Mouse (Mus musculus): ENCODE measurements around the gene Klhl36. TPM values are rescaled to one million over a fixed set of nuclear protein-coding genes. Genes with fewer than 3 reads are reported as not detected.

Gene Klhl36
- polyA plus RNA-seq, 1 experiment from 2014 or later = 12.9 TPM

DNA sequence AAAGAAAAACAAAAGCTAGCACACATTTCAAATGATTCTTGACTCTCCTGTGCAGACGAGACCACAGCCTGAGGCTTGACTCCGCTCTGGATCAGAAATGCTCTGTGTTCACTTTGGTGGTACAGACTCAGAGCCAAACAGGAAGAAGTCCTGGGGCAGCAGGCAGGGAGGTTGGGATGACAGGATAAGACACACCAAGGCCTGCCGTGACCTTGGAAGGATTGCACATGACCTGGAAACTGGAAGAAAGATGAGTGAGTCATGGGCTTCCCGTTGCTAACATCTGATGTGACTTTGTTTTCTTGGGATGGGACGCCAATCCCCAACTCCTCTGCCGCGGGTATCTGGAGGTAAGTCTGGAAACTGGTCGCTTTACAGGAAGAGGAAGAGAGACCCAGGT lies 39.9 kb downstream of the Klhl36 start:
- no peaks in the 10 kb centered on the region for H3K36me3 ChIP-seq (ENCODE audit: control insufficient read depth, insufficient read depth, low read length)
- DNase-seq (ENCODE audit: low spot score) = no peak
- H3K9me3 ChIP-seq (ENCODE audit: control insufficient read depth, low read length) = no peaks in the 10 kb centered on the region
- H3K27me3 ChIP-seq (replicated peaks; ENCODE audit: control insufficient read depth, insufficient read depth, low read length) = peaks cover 11% of the 10 kb centered on the region
- H3K27ac ChIP-seq (ENCODE audit: low read depth) = no peak overlapping the region
- no peak overlapping the region for H3K4me3 ChIP-seq (ENCODE audit: low read depth, low read length)
- H3K4me2 ChIP-seq (ENCODE audit: low read length) = no peak overlapping the region
- no peak for ATAC-seq (replicated peaks; ENCODE audit: low FRiP score, low TSS enrichment, low read depth)
- no peaks in the 10 kb centered on the region; the same call in 1 of the 2 replicates for H3K4me1 ChIP-seq (replicated peaks; ENCODE audit: control insufficient read depth, insufficient read depth, low read length)
- 69% methylated on average over 8 of the region's 8 CpGs for WGBS
- no peak overlapping the region for H3K9ac ChIP-seq (ENCODE audit: low read length)

DNA sequence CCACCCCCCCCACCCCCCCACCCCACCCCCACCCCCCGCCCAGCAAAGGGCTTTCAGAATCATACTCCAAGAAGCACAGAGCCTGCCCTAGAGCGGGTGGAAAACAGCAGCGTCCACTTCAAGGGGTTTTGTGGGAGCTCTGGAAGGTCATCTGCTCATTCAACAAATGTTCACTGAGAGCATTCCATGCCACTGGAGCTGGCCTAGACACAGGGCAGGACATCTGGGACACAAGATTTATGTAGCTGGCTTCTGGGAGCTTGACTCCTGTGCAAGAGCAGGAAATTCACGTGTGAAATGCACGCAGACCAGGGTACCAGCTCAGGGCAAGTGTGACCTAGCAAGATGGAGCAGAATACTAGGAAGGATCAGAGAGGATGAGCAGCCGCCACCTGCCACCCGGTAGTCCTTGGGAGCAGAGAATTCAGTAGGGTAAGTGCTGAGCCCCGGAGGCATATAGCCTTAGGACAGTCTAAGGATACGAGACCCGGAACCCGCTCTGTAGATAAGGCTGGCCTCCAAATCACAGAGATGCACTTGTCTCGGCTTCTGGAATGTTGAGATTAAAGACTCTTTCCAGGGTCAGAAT lies 42.4 kb downstream of the Klhl36 start:
- ATAC-seq (replicated peaks; ENCODE audit: low FRiP score, low TSS enrichment, low read depth) = no peak
- 40% methylated on average over 12 of the region's 12 CpGs for WGBS
- no peaks in the 10 kb centered on the region for H3K36me3 ChIP-seq (ENCODE audit: control insufficient read depth, insufficient read depth, low read length)

DNA sequence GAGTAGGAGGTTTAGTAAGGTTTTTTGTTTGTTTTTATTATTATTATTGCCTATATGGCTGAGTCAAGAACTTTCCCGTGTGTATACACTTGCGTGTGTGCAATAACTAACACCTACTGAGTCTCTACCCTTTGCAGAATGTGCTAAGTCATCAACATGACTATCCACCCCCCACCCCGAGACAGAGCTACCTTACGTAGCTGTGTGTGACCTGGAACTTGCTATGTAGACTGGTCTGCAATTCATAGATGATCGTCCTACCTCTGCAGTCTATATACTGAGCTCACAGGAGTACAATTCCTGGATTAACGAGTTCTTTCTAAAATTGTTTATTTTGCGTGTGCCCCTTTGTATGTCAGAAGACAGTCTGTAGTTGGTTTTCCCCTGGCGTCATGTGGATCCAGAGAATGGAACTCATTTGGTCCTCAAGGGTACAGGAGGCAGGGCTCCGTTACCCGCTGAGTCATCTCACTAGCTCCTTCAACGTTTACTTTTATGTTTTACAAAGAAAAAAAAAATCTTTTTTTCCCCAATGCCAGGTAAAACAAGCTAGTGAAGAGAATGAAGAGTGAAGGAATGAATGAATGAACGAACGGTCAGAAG lies 48.0 kb downstream of the Klhl36 start, which contains the start of gene Usp10:
Gene Usp10 (plus strand): TSS at position 417 of the 603 bp plus-strand sequence.
- no peaks in the 10 kb centered on the region for H3K9me3 ChIP-seq (ENCODE audit: control insufficient read depth, low read length)
- DNase-seq (ENCODE audit: low spot score) = no peak
- H3K27me3 ChIP-seq (replicated peaks; ENCODE audit: control insufficient read depth, insufficient read depth, low read length) = no peaks in the 10 kb centered on the region
- ATAC-seq (replicated peaks; ENCODE audit: low FRiP score, low TSS enrichment, low read depth) = peak; percentile 20; the same call in 1 of the 2 replicates
- WGBS = 25% methylated on average over 13 of the region's 13 CpGs
- peak within 1 kb of the TSS; percentile 91 for H3K9ac ChIP-seq (ENCODE audit: low read length)
- peak within 1 kb of the TSS; percentile 89 for H3K27ac ChIP-seq (ENCODE audit: low read depth)
- peak within 1 kb of the TSS; percentile 67 for H3K4me2 ChIP-seq (ENCODE audit: low read length)
- no peaks in the 10 kb centered on the region for H3K36me3 ChIP-seq (ENCODE audit: control insufficient read depth, insufficient read depth, low read length)
- H3K4me3 ChIP-seq (ENCODE audit: low read depth, low read length) = peak within 1 kb of the TSS; percentile 84
- H3K4me1 ChIP-seq (replicated peaks; ENCODE audit: control insufficient read depth, insufficient read depth, low read length) = peaks cover 30% of the 10 kb centered on the region

More for the DNA sequence above, 42.4 kb downstream of the Klhl36 start:
- Histone ChIP-seq H3K27me3 (replicated peaks; ENCODE audit: control insufficient read depth, insufficient read depth, low read length) (no peaks in the 10 kb centered on the region), H3K4me1 (replicated peaks; ENCODE audit: control insufficient read depth, insufficient read depth, low read length) (no peaks in the 10 kb centered on the region; the same call in 1 of the 2 replicates), H3K4me2 (ENCODE audit: low read length) (no peak overlapping the region), H3K9me3 (ENCODE audit: control insufficient read depth, low read length) (no peaks in the 10 kb centered on the region), H3K9ac (ENCODE audit: low read length) (no peak overlapping the region), H3K4me3 (ENCODE audit: low read depth, low read length) (no peak overlapping the region), H3K27ac (ENCODE audit: low read depth) (no peak overlapping the region)
- DNase-seq (ENCODE audit: low spot score) = no peak

DNA sequence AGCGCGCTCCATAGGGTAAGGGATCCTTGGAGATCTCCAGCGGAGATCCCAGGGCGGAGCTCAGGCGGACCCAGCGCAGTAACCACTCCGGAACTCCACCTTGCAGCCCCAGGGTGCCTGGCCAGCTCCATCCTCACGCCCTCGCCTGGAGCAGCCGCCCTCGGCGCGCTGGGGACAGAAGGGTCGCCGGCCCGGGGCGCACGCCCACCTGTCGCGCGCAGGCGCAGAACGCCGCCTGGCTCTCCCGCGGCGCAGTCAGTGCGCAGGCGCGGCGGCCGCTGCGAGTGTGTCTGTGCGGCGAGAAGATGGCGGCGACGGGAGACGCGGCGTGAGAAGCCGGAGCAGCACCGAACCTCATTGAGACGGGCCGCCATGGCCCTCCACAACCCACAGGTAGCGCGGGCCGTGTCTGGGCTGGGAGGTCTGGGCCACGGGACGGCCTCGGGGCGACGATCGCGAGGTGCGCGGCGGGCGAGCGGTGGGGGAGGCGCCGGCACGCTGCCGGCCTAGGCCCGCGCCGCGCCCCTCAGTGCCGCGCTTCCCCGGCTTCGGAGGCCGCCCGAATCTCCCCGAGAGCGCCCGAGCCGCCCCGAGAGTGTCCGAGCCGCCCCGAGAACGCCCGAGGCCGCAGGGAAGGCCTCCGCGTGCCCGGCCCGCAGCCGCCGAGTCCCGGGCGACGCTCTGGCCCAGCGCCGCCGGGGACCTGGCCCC lies 48.6 kb downstream of the Klhl36 start, which contains the start of gene Gm20388:
Gene Gm20388 (plus strand): TSS at position 295 of the 711 bp plus-strand sequence.
- ATAC-seq (replicated peaks; ENCODE audit: low FRiP score, low TSS enrichment, low read depth) (peak; percentile 94), DNase-seq (ENCODE audit: low spot score) (peak; percentile 95)
- no peaks in the 10 kb centered on the region for H3K9me3 ChIP-seq (ENCODE audit: control insufficient read depth, low read length)
- under 1% methylated on average over 93 of the region's 97 CpGs for WGBS
- peak within 1 kb of the TSS; percentile 89 for H3K27ac ChIP-seq (ENCODE audit: low read depth)
- no peaks in the 10 kb centered on the region for H3K36me3 ChIP-seq (ENCODE audit: control insufficient read depth, insufficient read depth, low read length)
- H3K4me2 ChIP-seq (ENCODE audit: low read length) = peak within 1 kb of the TSS; percentile 67
- peak within 1 kb of the TSS; percentile 84 for H3K4me3 ChIP-seq (ENCODE audit: low read depth, low read length)
- H3K4me1 ChIP-seq (replicated peaks; ENCODE audit: control insufficient read depth, insufficient read depth, low read length) = peaks cover 32% of the 10 kb centered on the region
- H3K9ac ChIP-seq (ENCODE audit: low read length) = peak within 1 kb of the TSS; percentile 91
- H3K27me3 ChIP-seq (replicated peaks; ENCODE audit: control insufficient read depth, insufficient read depth, low read length) = no peaks in the 10 kb centered on the region

DNA sequence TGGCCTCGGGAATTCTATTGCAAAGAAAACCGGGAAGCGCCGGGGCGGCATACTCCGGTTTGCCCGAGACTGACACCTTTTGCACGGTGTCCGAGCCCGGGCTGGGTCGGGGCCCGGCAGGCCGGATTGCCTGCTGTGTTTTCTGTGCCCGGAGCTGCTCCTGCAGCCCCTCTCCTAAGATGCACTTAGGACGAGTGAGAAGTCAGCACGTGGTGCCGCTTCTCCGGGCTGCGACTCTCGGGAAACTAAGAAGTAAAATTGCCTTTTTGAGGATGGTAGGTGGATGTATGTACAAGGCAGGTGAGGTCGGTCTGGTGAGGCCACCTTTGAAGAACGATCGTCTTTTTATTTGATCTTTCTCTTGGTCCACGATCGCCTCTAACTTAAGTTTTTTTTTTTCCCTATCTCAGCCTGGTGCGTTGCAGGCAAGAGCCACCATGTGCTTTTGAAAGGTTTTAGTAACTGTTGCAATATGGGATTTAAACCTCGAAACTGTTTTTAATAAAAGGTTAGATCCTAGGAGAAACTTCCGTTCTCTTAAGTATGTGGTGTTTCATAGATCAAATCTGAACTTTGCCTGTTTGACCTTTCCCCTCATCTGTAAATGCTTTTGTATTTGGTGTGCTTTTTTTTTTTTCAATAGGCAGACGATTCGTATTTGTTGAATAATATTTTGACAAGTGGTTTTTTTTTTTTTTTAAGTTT lies 49.3 kb downstream of the Klhl36 start:
- under 1% methylated on average over 30 of the region's 30 CpGs for WGBS
- no peaks in the 10 kb centered on the region for H3K36me3 ChIP-seq (ENCODE audit: control insufficient read depth, insufficient read depth, low read length)
- peaks cover 32% of the 10 kb centered on the region for H3K4me1 ChIP-seq (replicated peaks; ENCODE audit: control insufficient read depth, insufficient read depth, low read length)
- no peaks in the 10 kb centered on the region for H3K27me3 ChIP-seq (replicated peaks; ENCODE audit: control insufficient read depth, insufficient read depth, low read length)
- H3K9ac ChIP-seq (ENCODE audit: low read length) = peak overlapping the region; percentile 91
- ATAC-seq (replicated peaks; ENCODE audit: low FRiP score, low TSS enrichment, low read depth) (peak; percentile 56), DNase-seq (ENCODE audit: low spot score) (no peak)
- H3K27ac ChIP-seq (ENCODE audit: low read depth) = peak overlapping the region; percentile 89
- H3K4me3 ChIP-seq (ENCODE audit: low read depth, low read length) = peak overlapping the region; percentile 84
- H3K9me3 ChIP-seq (ENCODE audit: control insufficient read depth, low read length) = no peaks in the 10 kb centered on the region
- H3K4me2 ChIP-seq (ENCODE audit: low read length) = peak overlapping the region; percentile 67

DNA sequence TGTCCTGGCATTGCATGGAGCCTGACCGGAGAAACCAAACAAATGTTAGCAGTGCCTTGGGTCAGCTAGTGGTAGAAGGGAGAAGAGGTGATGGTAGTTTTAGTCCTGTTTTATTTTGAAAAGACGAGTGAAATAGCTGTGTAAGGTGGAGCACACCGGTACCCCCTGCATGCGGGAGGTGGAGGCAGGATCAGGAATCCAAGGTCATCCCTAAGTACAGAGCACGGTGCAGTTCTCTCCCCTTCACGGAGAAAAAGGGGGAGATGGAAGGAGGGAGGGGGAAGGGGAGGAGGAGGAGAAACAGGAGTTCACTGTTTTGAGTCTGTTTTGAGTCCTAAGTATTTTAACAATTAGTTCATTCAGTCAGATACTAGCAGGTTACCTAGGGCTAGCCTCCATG lies 50.6 kb downstream of the Klhl36 start:
- H3K9ac ChIP-seq (ENCODE audit: low read length) = no peak overlapping the region
- 49% methylated on average over 6 of the region's 6 CpGs for WGBS
- ATAC-seq (replicated peaks; ENCODE audit: low FRiP score, low TSS enrichment, low read depth) (no peak), DNase-seq (ENCODE audit: low spot score) (no peak)
- H3K9me3 ChIP-seq (ENCODE audit: control insufficient read depth, low read length) = no peaks in the 10 kb centered on the region
- H3K4me3 ChIP-seq (ENCODE audit: low read depth, low read length) = 0 out of 2 replicates have a peak overlapping the region, but pooled peaks have one; percentile 84
- H3K36me3 ChIP-seq (ENCODE audit: control insufficient read depth, insufficient read depth, low read length) = no peaks in the 10 kb centered on the region
- H3K27me3 ChIP-seq (replicated peaks; ENCODE audit: control insufficient read depth, insufficient read depth, low read length) = no peaks in the 10 kb centered on the region
- peak overlapping the region; percentile 67 for H3K4me2 ChIP-seq (ENCODE audit: low read length)
- H3K27ac ChIP-seq (ENCODE audit: low read depth) = no peak overlapping the region; the same call in 1 of the 2 replicates
- H3K4me1 ChIP-seq (replicated peaks; ENCODE audit: control insufficient read depth, insufficient read depth, low read length) = peaks cover 32% of the 10 kb centered on the region

DNA sequence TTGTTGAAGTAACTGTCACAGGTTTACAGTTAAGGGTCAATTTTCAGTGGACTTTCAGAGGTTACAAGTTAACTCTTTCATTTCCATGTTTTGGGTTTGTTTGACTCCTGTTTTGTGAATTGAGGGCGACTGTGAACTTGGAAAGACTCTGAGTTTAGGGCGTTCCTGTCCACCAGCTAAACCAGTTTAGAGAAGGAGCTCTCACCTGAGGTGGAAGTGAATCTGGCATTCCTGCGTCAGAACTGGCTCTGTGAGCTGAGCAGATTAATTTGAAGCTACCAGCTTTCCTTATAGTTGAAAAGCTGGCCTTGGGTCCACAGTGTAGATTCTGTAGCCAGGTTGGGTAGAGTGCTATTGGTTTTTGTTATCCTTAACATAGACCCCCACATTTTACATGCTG lies 51.1 kb downstream of the Klhl36 start:
- Histone ChIP-seq H3K4me1 (replicated peaks; ENCODE audit: control insufficient read depth, insufficient read depth, low read length) (peaks cover 32% of the 10 kb centered on the region), H3K27ac (ENCODE audit: low read depth) (no peak overlapping the region; the same call in 1 of the 2 replicates), H3K36me3 (ENCODE audit: control insufficient read depth, insufficient read depth, low read length) (no peaks in the 10 kb centered on the region), H3K9me3 (ENCODE audit: control insufficient read depth, low read length) (no peaks in the 10 kb centered on the region), H3K9ac (ENCODE audit: low read length) (no peak overlapping the region), H3K4me3 (ENCODE audit: low read depth, low read length) (0 out of 2 replicates have a peak overlapping the region, but pooled peaks have one; percentile 84), H3K27me3 (replicated peaks; ENCODE audit: control insufficient read depth, insufficient read depth, low read length) (no peaks in the 10 kb centered on the region), H3K4me2 (ENCODE audit: low read length) (peak overlapping the region; percentile 67)
- ATAC-seq (replicated peaks; ENCODE audit: low FRiP score, low TSS enrichment, low read depth) (no peak), DNase-seq (ENCODE audit: low spot score) (no peak)
- WGBS = 53% methylated on average over 3 of the region's 3 CpGs

DNA sequence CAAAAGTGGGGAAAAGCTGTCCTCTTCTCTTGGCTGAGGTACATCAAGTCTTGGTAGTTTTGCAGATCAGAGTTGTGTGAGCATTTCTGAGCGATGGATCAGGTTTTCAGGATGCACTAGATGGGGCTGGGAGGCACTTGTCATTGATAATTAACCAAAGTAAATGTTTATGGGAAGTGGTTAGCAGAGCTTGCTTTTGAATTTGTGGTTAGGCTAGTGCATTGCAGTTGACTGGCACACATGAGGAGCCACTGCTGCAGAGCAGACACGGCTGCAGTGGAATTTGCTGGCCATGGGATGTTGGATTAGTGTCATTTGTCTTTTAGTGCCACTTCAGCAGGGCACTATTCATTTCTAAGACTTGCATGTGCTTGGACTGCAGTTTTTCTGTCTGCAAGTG lies 52.1 kb downstream of the Klhl36 start:
- no peak for ATAC-seq (replicated peaks; ENCODE audit: low FRiP score, low TSS enrichment, low read depth)
- Histone ChIP-seq H3K4me1 (replicated peaks; ENCODE audit: control insufficient read depth, insufficient read depth, low read length) (peaks cover 32% of the 10 kb centered on the region), H3K9ac (ENCODE audit: low read length) (no peak overlapping the region), H3K9me3 (ENCODE audit: control insufficient read depth, low read length) (no peaks in the 10 kb centered on the region), H3K4me2 (ENCODE audit: low read length) (no peak overlapping the region), H3K27ac (ENCODE audit: low read depth) (no peak overlapping the region), H3K27me3 (replicated peaks; ENCODE audit: control insufficient read depth, insufficient read depth, low read length) (no peaks in the 10 kb centered on the region), H3K36me3 (ENCODE audit: control insufficient read depth, insufficient read depth, low read length) (peaks cover 4% of the 10 kb centered on the region; the same call in 1 of the 2 replicates), H3K4me3 (ENCODE audit: low read depth, low read length) (no peak overlapping the region)
- no peak for DNase-seq (ENCODE audit: low spot score)
- WGBS = 38% methylated on average over 2 of the region's 2 CpGs

Measured in intestine, embryonic 14.5 days (tissue).